Mouse (Mus musculus) frontal cortex, adult (tissue): ENCODE measurements at regions not wholly inside any gene's neighbourhood (a gene's known extent, or its start where the extent isn't known, plus 50 kb on each side); places are given as distances from the start of the nearest gene placed in this dataset.

Experiments used
- ATAC-seq: cut with Nextera tagmentation; 2 replicates; pipeline ENCODE4 v1.9.2; 2017; ENCODE audit warnings: mild to moderate bottlenecking, moderate library complexity, mixed read lengths; ENCODE audit not compliant: low TSS enrichment

GRCm38 (mm10) chr3:66646251-66646650 lies 334.9 kb upstream of the Rsrc1 start:
- ATAC-seq: no peak

GRCm38 (mm10) chr3:66649271-66649670 lies 331.9 kb upstream of the Rsrc1 start:
- ATAC-seq: no peak

DNA sequence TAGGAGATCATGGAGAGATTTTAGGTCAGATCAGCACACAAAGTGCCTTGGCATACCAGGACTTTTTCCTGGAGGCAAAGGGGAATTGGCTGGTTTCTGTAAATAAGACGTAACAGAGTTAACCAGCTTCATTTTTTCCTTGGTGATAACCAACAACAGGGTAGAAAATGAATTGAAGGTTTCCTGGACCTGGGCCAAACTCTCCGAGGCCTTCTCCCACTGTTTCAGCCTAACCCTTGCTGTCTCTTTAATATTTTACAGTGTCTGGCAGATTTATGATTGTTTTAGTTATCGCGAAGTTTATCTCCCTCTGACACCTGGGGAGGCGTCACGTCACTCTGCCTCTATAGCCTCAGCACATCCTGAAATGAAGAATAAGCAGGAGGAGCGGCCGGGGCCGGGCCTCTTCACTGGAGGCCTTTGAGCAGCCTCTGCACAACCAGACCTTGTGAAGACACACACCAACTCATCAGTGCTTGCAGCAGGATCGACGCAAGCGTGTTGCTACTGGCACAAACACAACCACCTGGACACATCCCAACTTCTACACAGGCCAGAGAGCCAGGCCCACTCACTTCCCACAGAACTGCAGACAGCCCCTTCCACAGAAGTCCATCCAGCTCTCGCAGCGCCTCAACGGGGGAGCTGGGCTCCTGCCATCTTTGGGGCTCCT lies 331.0 kb upstream of the Rsrc1 start:
- ATAC-seq: peak; percentile 44; the same call in 1 of the 2 replicates

- ATAC-seq: no peak
These were observed 330.3 kb upstream of the Rsrc1 start for GRCm38 (mm10) chr3:66650749-66651472.

- no peak for ATAC-seq
These were observed 328.9 kb upstream of the Rsrc1 start for GRCm38 (mm10) chr3:66652139-66652846.

GRCm38 (mm10) chr3:66653961-66654360 lies 327.2 kb upstream of the Rsrc1 start:
- ATAC-seq: no peak

- no peak for ATAC-seq
These were observed 326.3 kb upstream of the Rsrc1 start for GRCm38 (mm10) chr3:66654860-66655259.

- ATAC-seq: no peak
These were observed 324.7 kb upstream of the Rsrc1 start for GRCm38 (mm10) chr3:66656458-66656857.

- no peak for ATAC-seq
These were observed 320.6 kb upstream of the Rsrc1 start for GRCm38 (mm10) chr3:66660555-66660954.

GRCm38 (mm10) chr3:66661826-66662618 lies 319.2 kb upstream of the Rsrc1 start:
- no peak for ATAC-seq

DNA sequence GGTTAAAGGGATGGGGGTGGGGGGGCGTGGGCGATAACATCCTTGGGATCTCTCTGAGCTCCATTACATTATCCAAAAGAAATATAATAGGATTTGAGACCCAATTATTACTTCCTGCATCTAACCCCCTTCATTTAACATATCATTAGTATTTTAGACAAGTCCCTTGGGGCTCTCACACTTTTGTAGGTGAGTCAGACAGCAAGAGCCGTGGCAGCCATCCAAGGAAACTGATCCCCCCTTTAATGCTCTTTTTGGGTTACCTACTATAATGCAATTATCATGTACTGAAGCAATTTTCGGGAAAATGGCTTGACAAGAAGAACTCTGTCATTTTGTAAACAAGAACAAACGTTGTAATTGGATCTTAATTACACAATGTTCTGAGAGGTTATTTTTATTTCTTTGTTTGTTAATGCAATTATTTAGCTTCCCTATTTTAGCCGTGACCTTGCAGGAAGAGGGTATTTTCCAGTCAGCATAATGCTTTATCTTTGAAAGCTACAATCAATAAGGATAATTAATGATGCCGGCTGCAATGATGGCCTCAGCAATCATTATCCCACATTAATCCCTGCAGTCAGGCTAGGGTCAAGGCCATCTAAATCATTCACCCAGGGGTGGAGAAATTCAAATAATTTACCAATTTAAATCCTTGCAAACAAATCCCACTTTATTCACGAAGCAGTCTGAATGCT lies 297.5 kb upstream of the Rsrc1 start:
- no peak for ATAC-seq

DNA sequence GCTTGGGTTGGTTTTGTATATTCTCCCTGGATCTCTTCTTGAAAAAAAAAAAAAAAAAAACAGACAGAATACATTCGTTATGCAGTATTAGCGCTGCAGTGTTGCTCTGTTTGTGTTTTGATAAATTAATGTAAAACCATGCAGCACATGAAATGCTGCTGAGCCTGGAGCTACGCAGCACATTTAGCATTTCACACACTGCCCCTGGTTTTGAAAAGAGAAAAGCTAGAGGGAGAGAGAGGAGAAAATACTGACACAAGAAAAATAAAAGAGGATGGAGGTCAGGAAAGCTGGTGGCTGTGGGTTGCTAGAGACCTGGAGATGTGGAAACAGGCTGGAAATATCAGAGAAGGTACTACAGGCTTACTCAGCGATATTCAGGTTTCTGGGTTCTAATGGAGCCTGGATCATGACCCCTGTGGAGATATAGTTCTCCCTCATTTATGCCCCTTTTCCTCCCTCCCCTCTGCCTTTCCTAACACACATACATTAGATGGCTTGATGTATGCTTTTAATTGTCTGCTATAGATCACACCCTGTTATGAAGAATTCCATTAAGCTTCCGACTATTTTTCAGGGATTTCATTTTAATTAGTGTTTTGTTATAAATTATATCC lies 296.8 kb upstream of the Rsrc1 start:
- ATAC-seq: no peak

DNA sequence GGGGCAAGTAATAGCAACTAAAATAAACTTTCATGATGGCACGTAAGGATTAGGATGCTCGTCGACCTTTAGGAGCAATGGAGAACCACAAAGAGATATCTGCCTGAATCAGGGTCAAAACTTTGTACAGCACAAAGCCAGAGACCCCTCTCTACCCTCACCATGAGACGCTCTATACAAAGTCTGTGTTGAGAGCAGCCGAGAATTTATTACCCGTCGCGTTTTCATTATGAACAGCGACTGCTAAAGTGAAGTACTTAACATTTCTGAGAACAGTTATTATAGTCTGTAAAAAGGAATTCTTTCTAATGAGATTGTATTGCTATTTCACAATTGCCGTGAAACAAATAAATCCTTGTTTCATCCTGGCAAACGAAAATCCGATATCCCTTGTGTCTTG lies 296.1 kb upstream of the Rsrc1 start:
- no peak for ATAC-seq

DNA sequence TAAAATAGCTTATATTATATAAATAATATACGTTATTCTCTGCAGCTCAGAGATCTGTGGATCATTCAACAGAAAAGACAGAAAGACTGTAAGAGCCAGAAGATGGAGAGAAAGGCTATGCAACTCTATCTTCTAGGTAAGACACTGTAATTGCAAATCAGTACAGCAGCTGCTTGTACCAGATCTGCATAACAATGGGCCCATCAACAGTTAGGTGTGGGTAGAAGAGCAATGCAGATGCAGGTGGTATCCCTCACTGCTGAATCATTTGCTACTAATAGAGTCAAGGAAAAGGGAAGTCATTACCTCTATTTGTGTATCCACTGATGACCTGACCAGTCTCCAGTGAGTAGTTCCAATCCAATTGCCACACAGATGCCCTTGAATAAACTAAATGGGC lies 294.1 kb upstream of the Rsrc1 start:
- no peak for ATAC-seq

DNA sequence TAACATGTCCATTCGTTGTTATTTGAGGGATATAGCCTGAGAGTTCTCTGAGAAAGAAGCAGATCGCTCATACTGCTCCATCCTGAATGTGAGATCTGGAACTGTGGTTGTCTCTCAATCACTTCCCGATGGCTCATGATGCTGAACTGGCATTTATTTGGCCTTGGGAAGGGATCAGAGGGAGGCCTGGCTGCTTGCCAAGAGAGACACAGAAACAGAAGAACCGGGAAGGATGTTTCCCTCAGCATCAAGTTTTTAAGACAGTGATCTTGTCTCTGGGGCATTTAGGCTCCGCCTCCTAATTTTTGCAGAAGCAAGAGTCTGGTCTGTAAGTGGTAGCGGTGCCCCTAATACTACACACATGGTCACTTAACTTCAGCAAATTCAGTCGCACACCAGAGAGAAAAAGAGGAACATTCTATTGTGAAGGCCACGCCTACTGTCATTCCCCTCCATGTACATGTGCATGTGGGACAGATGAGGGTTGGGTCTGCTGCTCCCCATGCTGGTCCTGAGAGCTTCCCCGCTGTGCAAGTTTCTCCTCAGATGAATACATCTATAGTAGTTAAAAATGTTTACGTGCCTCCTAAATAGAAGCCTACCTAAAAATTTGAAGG lies 290.2 kb upstream of the Rsrc1 start:
- no peak for ATAC-seq

- no peak for ATAC-seq
These were observed 286.1 kb upstream of the Rsrc1 start for GRCm38 (mm10) chr3:66695125-66695524.

GRCm38 (mm10) chr3:66695661-66696253 lies 285.4 kb upstream of the Rsrc1 start:
- no peak for ATAC-seq

- peak; percentile 99 for ATAC-seq
These were observed 283.1 kb upstream of the Rsrc1 start for GRCm38 (mm10) chr3:66698083-66698482.

DNA sequence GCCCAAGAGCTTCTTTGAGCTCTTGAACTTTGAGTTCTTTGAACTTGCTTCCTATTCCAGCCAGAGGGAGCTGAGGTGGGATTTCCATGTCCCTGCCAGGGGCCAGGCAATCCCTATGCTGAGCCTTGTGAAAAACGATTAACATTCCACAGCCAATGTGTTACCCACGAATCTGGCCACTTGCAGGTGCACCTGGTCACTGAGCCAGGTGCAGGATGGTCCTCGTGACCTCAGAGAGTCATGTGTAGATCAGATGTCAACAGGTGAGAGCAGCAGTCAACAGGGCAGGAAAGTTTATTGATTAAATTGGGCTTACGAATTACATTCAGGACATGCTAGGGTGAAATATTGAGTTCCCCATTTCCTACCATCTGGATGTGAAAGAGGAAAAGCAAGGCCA lies 275.4 kb upstream of the Rsrc1 start:
- ATAC-seq: no peak

- no peak for ATAC-seq
These were observed 245.7 kb upstream of the Rsrc1 start for GRCm38 (mm10) chr3:66735468-66735867.
